Mouse (Mus musculus): Measurements from ENCODE around the gene Ttc7b.

GRCm38 (mm10) chr12:100534028-100534427 lies 13.4 kb upstream of the Ttc7b start:
- TF ChIP-seq CTCF (IDR thresholded peaks at IDR 0.05; ENCODE audit: insufficient read depth, low read length): no peak
- no peak for TF ChIP-seq POLR2A (IDR thresholded peaks at IDR 0.05; ENCODE audit: borderline replicate concordance, extremely low read depth, low read depth, low read length)
